ENCODE assay signal across 9 mouse cellular contexts in genomic region chr12:29627956-29628750, GRCm38 (mm10).
DNase-seq lines count a peak whose midpoint lies in the region; ATAC-seq and TF ChIP-seq lines count a peak whose summit lies in the region.
"Had no signal": no experiment of that assay in that cellular context is flagged by ENCODE, and none has a peak within 500 bp of the region (broad histone marks: within the 10 kb centered on the region; RNA-seq: fewer than 3 reads in every experiment).

No protein-coding gene starts in this region.

- H3K4me3 ChIP-seq in liver, adult 2 months (ENCODE audit: insufficient read depth, low read depth, low read length), result no peak overlapping the region
- no peak overlapping the region for H3K4me3 ChIP-seq in liver, embryonic 11.5 days (ENCODE audit: low read depth, low read length)
- no peak overlapping the region for H3K4me3 ChIP-seq in forebrain, embryonic 16.5 days (replicated peaks; ENCODE audit: low read length)
- H3K4me3 ChIP-seq: limb, embryonic 13.5 days had no signal

- peak; percentile 7 for DNase-seq in liver, adult 2 months (ENCODE audit: extremely low read depth, low read depth, low spot score)
- no peak for DNase-seq in liver, embryonic 11.5 days (ENCODE audit: low spot score)
- peak; percentile 64 for DNase-seq in brain, embryonic 14.5 days (ENCODE audit: low read depth)
- peak; percentile 63 for DNase-seq in retina, embryonic 14.5 days (ENCODE audit: low spot score)
- no peak for DNase-seq in ovary, postnatal 10 days (ENCODE audit: low spot score)
- DNase-seq in layer of hippocampus, adult 11-12 months (ENCODE audit: low spot score), result no peak

- H3K4me2 ChIP-seq in liver, embryonic 11.5 days, result no peak overlapping the region
- H3K4me2 ChIP-seq in forebrain, embryonic 16.5 days (ENCODE audit: low read length), result no peak overlapping the region
- H3K4me2 ChIP-seq: limb, embryonic 13.5 days had no signal

- TF ChIP-seq POLR2A in liver, adult 2 months (IDR thresholded peaks at IDR 0.05; ENCODE audit: extremely low read depth, insufficient read depth, low read length), result no peak
- no peak for TF ChIP-seq POLR2A in brain, embryonic 14.5 days (IDR thresholded peaks at IDR 0.05; ENCODE audit: borderline replicate concordance, extremely low read depth, insufficient read depth, insufficient read length, poor library complexity, severe bottlenecking)

- H3K27ac ChIP-seq in liver, adult 2 months (replicated peaks; ENCODE audit: insufficient read depth, low read depth, low read length), result no peak overlapping the region
- H3K27ac ChIP-seq in liver, embryonic 11.5 days (ENCODE audit: low read depth, low read length), result no peak overlapping the region
- peak overlapping the region; percentile 58 for H3K27ac ChIP-seq in forebrain, embryonic 16.5 days (ENCODE audit: low read length)
- H3K27ac ChIP-seq: limb, embryonic 13.5 days had no signal

- no peaks in the 10 kb centered on the region for H3K27me3 ChIP-seq in liver, adult 2 months (ENCODE audit: control insufficient read depth, insufficient read depth, low read length)
- H3K27me3 ChIP-seq in liver, embryonic 11.5 days (replicated peaks; ENCODE audit: control insufficient read depth, insufficient read depth, low read length), result no peaks in the 10 kb centered on the region
- no peaks in the 10 kb centered on the region for H3K27me3 ChIP-seq in forebrain, embryonic 16.5 days (replicated peaks; ENCODE audit: control insufficient read depth, insufficient read depth, low read length)
- H3K27me3 ChIP-seq: limb, embryonic 13.5 days had no signal

- H3K9ac ChIP-seq in liver, adult 2 months (ENCODE audit: low read depth, low read length), result no peak overlapping the region
- H3K9ac ChIP-seq in liver, embryonic 11.5 days (ENCODE audit: low read depth, low read length), result no peak overlapping the region
- no peak overlapping the region for H3K9ac ChIP-seq in forebrain, embryonic 16.5 days (replicated peaks; ENCODE audit: low read depth, low read length)
- H3K9ac ChIP-seq: limb, embryonic 13.5 days had no signal

- 62% methylated on average over 15 of the region's 15 CpGs for WGBS in liver, adult 2 months
- WGBS in liver, embryonic 11.5 days, result 65% methylated on average over 15 of the region's 15 CpGs
- 61% methylated on average over 15 of the region's 15 CpGs for WGBS in forebrain, embryonic 16.5 days

- H3K9me3 ChIP-seq in liver, embryonic 11.5 days (ENCODE audit: control insufficient read depth, low read length), result no peaks in the 10 kb centered on the region
- no peaks in the 10 kb centered on the region for H3K9me3 ChIP-seq in forebrain, embryonic 16.5 days (ENCODE audit: control insufficient read depth, low read length)
- H3K9me3 ChIP-seq: limb, embryonic 13.5 days had no signal

- H3K79me2 ChIP-seq in liver, adult 2 months (ENCODE audit: control insufficient read depth, insufficient read depth, low read length), result no peaks in the 10 kb centered on the region

- peak; percentile 76 for TF ChIP-seq CTCF in liver, adult 2 months (IDR thresholded peaks at IDR 0.05; ENCODE audit: low read depth, low read length)
- TF ChIP-seq CTCF in brain, embryonic 14.5 days (IDR thresholded peaks at IDR 0.05; ENCODE audit: borderline replicate concordance, extremely low read depth, insufficient read depth, insufficient read length), result peak; percentile 69

- ATAC-seq in liver, embryonic 11.5 days (replicated peaks; ENCODE audit: low FRiP score), result no peak
- ATAC-seq in forebrain, embryonic 16.5 days, result no peak
- ATAC-seq in megakaryocyte, adult 5-6 weeks (ENCODE audit: poor library complexity, severe bottlenecking), result no peak

- no peaks in the 10 kb centered on the region for H3K4me1 ChIP-seq in liver, adult 2 months (ENCODE audit: control insufficient read depth, insufficient read depth, low read length)
- H3K4me1 ChIP-seq in liver, embryonic 11.5 days (replicated peaks; ENCODE audit: control insufficient read depth, insufficient read depth, low read length), result no peaks in the 10 kb centered on the region
- peaks cover 31% of the 10 kb centered on the region for H3K4me1 ChIP-seq in forebrain, embryonic 16.5 days (replicated peaks; ENCODE audit: control insufficient read depth, insufficient read depth, low read length)

- H3K36me3 ChIP-seq in liver, adult 2 months (ENCODE audit: control insufficient read depth, insufficient read depth, low read length), result no peaks in the 10 kb centered on the region
- H3K36me3 ChIP-seq in liver, embryonic 11.5 days (ENCODE audit: control insufficient read depth, insufficient read depth, low read length), result no peaks in the 10 kb centered on the region
- no peaks in the 10 kb centered on the region for H3K36me3 ChIP-seq in forebrain, embryonic 16.5 days (ENCODE audit: control insufficient read depth, insufficient read depth)
- H3K36me3 ChIP-seq: limb, embryonic 13.5 days had no signal

Comparison
In these comparisons a context has a peak if more than half of its experiments do, and no peak if none do; other contexts are left out.
1. DNase-seq: peak in liver, adult 2 months (single experiment), brain, embryonic 14.5 days (single experiment) and retina, embryonic 14.5 days (single experiment); none in liver, embryonic 11.5 days (single experiment), ovary, postnatal 10 days (single experiment) and layer of hippocampus, adult 11-12 months (single experiment).